Mouse (Mus musculus) kidney, adult 2 months (tissue): ENCODE data around the gene 6430571L13Rik. TPM values are rescaled to one million over a fixed set of nuclear protein-coding genes. Genes with fewer than 3 reads are reported as not detected.

Source experiments
- DNase-seq: peaks from one replicate; pipeline ENCODE4 v3.0.0; 2021
- H3K27ac ChIP-seq: fragments of 200-500 bp; 2 replicates; pipeline ENCODE4 v1.5.1; 2012; ENCODE audit warnings: low read depth, low read length, control low read depth, inconsistent platforms; ENCODE audit not compliant: insufficient read depth
- H3K27me3 ChIP-seq: fragments of 200-500 bp; replicated peaks from 2 replicates; pipeline ENCODE4 v1.6.1; 2012; ENCODE audit warnings: mild to moderate bottlenecking, moderate library complexity, low read length, inconsistent platforms; ENCODE audit not compliant: control insufficient read depth, insufficient read depth
- H3K36me3 ChIP-seq: fragments of 200-500 bp; 2 replicates; pipeline ENCODE4 v1.6.1; 2012; ENCODE audit warnings: mild to moderate bottlenecking, moderate library complexity, low read length, inconsistent platforms; ENCODE audit not compliant: control insufficient read depth, insufficient read depth
- H3K4me1 ChIP-seq: fragments of 200-500 bp; 2 replicates; pipeline ENCODE4 v1.6.1; 2011; ENCODE audit warnings: low read length; ENCODE audit not compliant: control insufficient read depth, insufficient read depth
- H3K4me3 ChIP-seq: fragments of 200-500 bp; 2 replicates; pipeline ENCODE4 v1.5.1; 2011; ENCODE audit warnings: mild to moderate bottlenecking, low read depth, low read length, control low read depth; ENCODE audit not compliant: insufficient read depth
- CTCF ChIP-seq: fragments of 200-500 bp; conservative IDR thresholded peaks from 2 replicates; pipeline ENCODE4 v1.5.1; 2011; ENCODE audit warnings: low read depth, mild to moderate bottlenecking, control low read depth, low read length, moderate library complexity, mixed read lengths; ENCODE audit not compliant: insufficient read depth, insufficient read length
- POLR2A ChIP-seq: fragments of 200-500 bp; IDR thresholded peaks from one replicate; pipeline ENCODE4 v1.6.1; 2011; ENCODE audit warnings: low read depth, low read length, control low read depth
- WGBS: fragments of 180-500 bp; shearing (Covaris S2); methylation state at CpG from one replicate; pipeline ENCODE4 v1.1.7; 2018; 5-methylcytosine and 5-hydroxymethylcytosine counted together
- polyA plus RNA-seq: library from polyadenylated mRNA; depleted of rRNA; stranded (reverse); fragments of >200 nt; gene quantifications from 2 replicates; pipeline ENCODE4 v1.2.3, GENCODE M21; 2012

Gene 6430571L13Rik
- polyA plus RNA-seq, 1 experiment, result 7.4 TPM

DNA sequence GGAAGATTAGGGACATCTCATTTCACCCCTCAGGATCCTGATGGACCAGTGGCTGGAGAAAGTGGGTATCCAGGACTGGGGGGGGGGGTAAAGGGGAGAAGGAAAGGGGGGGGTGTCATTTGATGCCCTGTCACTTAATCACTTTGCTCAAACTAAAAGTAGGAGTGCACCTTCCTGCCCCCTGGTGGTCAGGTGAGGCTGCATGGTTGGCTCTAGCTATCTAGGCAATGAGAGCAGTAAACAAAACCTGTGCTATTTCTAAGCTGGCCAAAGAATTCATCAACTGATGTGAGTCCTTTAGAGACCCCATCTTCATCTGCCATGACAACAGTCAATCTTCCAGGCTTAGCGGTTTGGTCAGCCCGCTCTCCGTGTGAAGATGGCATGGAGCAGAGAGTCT lies 46.3 kb downstream of the 6430571L13Rik start:
- peak; percentile 57 for DNase-seq
- Histone ChIP-seq H3K4me1 (no peaks in the 10 kb centered on the region), H3K36me3 (no peaks in the 10 kb centered on the region), H3K27me3 (no peaks in the 10 kb centered on the region; the same call in 1 of the 2 replicates), H3K27ac (no peak overlapping the region), H3K4me3 (no peak overlapping the region)
- TF ChIP-seq POLR2A (no peak), CTCF (peak; percentile 69)
- 57% methylated on average over 3 of the region's 3 CpGs for WGBS

DNA sequence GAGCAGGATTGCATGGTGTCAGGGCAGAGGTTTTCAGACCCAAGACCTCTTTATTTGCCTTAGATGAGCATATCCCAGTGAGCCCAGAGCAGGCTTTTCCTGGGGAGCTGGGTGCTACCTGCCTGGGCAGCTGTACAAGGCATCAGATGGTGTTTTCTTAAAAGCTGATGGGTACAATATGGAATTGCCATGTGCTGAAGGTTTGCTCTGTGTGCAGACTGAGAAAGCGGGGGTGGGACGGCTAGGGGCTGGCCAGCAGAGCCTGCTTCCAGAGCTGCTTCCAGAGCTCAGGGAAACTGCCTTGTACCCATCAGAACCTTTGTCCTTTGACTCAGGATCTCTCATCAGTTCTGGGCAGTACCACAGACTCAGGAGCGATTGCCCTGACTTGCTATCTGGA lies 47.3 kb downstream of the 6430571L13Rik start:
- TF ChIP-seq POLR2A (no peak), CTCF (no peak)
- no peaks in the 10 kb centered on the region; the same call in 1 of the 2 replicates for H3K27me3 ChIP-seq
- WGBS, result 88% methylated on average over 3 of the region's 3 CpGs

DNA sequence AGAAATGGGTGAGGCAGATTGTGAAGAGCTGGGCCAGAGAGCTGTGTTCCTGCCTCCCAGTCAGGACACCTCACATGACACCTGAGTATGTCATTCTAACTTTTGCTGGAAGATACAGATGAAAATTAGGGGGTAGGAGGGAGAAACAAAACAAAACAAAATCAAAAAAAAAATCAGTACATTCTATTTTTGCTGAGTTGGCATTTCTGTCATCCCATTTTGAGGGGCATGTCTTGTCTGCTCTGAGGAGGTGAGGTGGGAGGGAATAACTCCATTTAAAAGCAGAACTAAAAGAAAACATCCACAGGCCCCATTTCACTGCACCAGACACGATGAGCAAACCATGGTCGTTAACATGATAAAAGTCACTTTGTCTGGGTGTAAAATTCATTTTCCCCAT lies 47.9 kb downstream of the 6430571L13Rik start:
- Histone ChIP-seq H3K4me3 (no peak overlapping the region), H3K36me3 (no peaks in the 10 kb centered on the region), H3K27me3 (no peaks in the 10 kb centered on the region; the same call in 1 of the 2 replicates), H3K4me1 (no peaks in the 10 kb centered on the region), H3K27ac (no peak overlapping the region)
- no peak for DNase-seq
- TF ChIP-seq CTCF, result no peak
- 63% methylated on average over 2 of the region's 2 CpGs for WGBS

More for the DNA sequence above, 47.3 kb downstream of the 6430571L13Rik start:
- no peak overlapping the region for H3K4me3 ChIP-seq
- H3K36me3 ChIP-seq, result no peaks in the 10 kb centered on the region
- H3K4me1 ChIP-seq, result no peaks in the 10 kb centered on the region
- no peak overlapping the region for H3K27ac ChIP-seq
- no peak for DNase-seq

DNA sequence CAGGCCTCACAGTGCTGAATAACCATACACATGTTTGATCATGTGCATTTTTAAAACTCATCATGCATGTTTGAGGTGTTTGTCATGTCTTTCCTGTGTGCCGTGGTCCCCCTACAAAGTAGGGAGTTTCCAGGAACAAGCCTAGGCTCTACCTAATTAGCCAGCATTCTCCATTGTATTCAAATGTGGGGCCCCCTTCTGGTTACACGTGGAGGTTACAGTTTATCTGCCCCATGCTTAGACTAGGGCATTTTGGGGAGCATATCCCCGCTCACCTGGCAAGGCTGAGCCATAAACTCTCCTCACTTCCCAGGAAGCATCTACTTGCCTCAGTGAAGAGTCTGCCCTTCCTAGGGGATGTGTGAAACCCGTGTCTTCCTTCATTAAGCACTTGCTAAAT lies 56.0 kb downstream of the 6430571L13Rik start:
- no peak overlapping the region for H3K27ac ChIP-seq
- no peaks in the 10 kb centered on the region for H3K36me3 ChIP-seq
- TF ChIP-seq POLR2A (no peak), CTCF (no peak)
- H3K4me3 ChIP-seq, result no peak overlapping the region
- H3K4me1 ChIP-seq, result no peaks in the 10 kb centered on the region
- 35% methylated on average over 4 of the region's 4 CpGs for WGBS
- no peak for DNase-seq
- H3K27me3 ChIP-seq, result no peaks in the 10 kb centered on the region

DNA sequence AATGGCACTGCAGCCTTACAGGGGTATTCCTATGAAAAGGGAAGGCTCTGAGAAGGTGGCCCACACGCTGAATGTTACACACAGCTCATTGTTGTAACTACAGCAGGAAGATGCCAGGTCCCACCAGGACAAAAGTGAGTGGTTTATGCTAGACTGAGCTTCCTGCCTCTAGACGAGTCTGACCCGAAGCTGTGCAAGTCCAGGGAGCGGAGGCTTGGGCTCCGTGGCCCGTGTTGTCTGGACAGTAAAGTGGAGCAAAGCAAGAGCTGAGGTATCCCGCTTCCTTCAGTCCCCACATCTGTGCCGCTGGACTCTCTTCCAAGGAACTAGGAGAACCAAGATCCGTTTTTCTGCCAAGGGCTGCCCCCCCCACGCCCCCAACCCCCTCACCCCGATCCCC lies 58.6 kb downstream of the 6430571L13Rik start:
- 35% methylated on average over 11 of the region's 11 CpGs for WGBS
- Histone ChIP-seq H3K4me3 (no peak overlapping the region), H3K36me3 (no peaks in the 10 kb centered on the region), H3K27ac (no peak overlapping the region), H3K27me3 (no peaks in the 10 kb centered on the region), H3K4me1 (no peaks in the 10 kb centered on the region)
- no peak for TF ChIP-seq POLR2A
- TF ChIP-seq CTCF, result no peak
- no peak for DNase-seq

DNA sequence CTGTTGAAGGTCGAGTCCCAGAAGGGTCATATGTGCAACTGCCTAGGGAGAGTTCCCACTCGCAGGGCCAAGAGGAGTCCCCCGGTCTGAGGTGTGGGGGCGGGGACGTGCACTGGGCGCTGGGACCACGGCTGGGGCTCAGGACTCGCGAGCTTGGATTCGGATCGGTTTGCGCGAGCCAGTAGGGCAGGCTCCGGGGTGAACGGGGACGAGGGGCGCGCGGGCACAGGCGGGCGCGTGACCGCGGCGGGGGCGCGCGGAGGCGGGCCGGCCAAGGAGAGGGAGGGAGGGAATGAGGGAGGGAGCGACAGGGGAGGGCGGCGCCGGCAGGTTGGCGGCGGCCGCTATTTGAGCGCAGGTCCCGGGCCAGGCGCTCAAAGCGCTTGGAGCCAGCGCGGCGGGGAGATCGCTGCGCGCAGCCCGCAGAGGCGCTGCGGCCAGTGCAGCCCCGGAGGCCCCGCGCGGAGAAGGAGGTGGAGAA lies 59.1 kb downstream of the 6430571L13Rik start, which contains the start of gene Cacna2d2:
Gene Cacna2d2 (plus strand): TSS at position 122 of the 481 bp plus-strand sequence.
- Histone ChIP-seq H3K36me3 (no peaks in the 10 kb centered on the region), H3K4me1 (no peaks in the 10 kb centered on the region), H3K27ac (no peak within 1 kb of the TSS), H3K27me3 (no peaks in the 10 kb centered on the region), H3K4me3 (peak within 1 kb of the TSS; percentile 33)
- DNase-seq, result peak; percentile 62
- under 1% methylated on average over 47 of the region's 54 CpGs for WGBS
- TF ChIP-seq POLR2A (no peak), CTCF (no peak)

DNA sequence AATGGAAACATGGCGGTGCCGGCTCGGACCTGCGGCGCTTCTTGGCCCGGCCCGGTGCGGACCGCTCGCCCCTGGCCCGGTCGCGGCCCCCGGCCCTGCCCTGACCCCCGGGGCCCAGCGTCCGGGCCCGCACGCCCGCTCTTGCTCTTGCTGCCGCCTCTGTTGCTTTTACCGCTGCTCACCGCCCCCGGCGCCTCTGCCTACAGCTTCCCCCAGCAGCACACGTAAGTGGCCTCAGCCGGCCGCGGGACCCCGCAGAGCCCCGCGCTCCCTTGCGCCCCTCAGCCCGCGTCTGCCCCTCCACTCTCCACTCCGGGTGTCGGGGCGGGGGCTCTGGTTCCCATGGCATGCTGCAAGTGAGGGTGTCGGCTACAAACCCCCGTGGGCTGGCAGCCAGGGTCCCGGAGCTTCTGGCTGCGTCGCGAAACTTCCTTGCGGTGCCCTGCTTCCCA lies 59.7 kb downstream of the 6430571L13Rik start:
- Histone ChIP-seq H3K4me3 (peak overlapping the region; percentile 33), H3K27me3 (no peaks in the 10 kb centered on the region), H3K36me3 (no peaks in the 10 kb centered on the region), H3K27ac (no peak overlapping the region), H3K4me1 (no peaks in the 10 kb centered on the region)
- under 1% methylated on average over 42 of the region's 45 CpGs for WGBS
- TF ChIP-seq POLR2A (no peak), CTCF (no peak)
- DNase-seq, result no peak
